Mouse (Mus musculus) spleen, adult 18-20 months (tissue): ENCODE data around the gene Serpine1.
A peak's percentile ranks its signal among the peaks of the same experiment; 100 is the strongest.

ENCODE experiments used
- DNase-seq, 2 experiments: peaks; one replicate each; pipeline ENCODE4 v3.0.0; 2022; ENCODE audit warnings: mixed read lengths in 2 of 2

Serpine1 gene

DNA sequence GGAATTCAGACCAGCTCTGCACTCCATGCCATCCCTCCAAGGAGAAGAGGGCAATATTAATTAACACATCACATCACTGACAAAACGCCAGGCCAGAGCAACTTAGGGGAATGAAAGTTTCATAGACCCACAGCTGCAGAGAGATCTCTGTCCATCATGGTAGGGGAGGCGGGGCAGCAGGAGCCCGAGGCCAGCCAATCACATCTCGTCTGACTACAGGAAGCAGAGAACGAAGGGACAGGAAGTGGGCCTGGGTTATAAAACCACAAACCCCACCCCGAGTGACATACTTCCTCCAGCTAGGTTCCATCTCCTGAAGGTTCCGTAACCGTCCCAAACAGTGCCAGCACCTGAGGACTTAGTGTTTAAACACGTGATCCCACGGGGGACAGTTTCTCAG, 23.1 kb upstream of the Serpine1 start:
- DNase-seq: no peak

DNA sequence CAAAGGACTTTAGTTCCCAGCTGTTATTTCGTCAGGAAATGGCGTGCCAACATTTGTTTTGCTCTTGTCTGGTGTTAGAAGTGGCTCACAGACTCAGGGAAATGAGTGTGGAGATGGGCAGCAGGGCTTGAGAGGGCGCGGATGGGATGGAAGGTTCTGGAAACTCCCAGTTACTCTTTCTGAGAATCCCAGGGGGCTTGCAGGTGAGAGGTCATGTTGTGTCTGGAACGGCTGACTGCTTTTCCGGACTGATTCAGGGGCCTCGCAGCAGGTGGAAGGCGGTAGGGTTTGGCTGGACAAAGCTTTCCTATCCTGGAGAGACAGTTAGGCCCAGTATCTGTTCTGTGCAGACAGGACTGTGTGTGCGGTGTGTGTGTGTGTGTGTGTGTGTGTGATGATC, 21.7 kb upstream of the Serpine1 start:
- no peak for DNase-seq

DNA sequence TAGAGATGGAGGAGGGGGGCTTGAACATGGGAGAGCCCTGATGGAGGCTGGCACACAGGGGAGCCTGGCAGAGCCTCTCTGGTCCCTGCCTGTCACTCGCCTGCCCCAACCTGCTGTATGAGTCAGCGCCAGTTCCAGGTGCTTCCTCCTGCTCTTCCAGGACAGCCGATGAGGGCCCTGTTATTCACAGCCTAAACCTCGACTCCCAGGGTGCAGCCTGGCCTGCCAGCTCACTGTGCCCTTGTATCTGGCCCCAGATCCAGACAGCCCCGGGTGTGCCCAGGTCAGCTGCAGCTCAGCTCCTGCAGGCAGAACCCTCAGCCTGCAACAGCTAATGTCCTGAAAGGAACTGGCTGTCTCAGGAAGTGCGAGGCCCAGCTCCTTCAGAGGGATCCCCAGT, 19.5 kb upstream of the Serpine1 start:
- no peak for DNase-seq

DNA sequence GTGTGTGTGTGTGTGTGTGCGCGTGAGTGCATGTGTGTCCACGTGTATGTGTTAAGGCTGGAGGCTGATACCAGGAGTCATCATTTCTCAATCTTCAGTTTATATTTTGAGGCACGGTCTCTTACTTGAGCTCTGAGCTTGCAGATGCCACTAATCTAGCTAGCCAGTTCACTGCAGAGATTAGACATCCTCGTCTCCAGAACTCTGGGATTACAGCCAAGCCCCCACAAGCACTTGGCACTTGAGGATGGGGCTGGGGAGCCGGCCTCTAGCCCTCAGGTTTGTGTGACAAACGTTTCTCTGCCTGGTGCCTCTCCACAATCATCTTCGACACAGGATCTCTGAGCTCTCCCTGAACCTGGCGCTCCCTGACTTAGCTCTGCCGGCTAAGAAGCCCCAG, 18.8 kb upstream of the Serpine1 start:
- DNase-seq: no peak

DNA sequence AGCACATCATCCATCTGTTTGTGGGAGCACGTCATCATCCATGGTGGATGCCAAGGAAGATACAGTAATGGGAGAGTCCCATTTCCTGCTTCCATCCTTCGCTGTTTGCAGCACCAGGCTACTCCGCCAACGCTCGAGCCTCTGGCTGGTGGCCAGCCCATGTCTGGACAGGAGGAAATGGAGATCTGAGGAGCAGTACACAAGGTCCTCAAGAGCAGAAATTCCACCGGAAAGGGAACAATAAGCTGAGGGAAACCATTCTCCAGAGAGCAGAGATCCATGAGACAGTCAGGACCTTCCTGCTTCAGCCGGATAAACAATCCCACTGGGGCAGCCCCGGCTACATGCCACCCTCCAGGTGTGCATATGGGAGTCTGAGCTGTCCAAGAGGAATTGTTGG, 15.3 kb upstream of the Serpine1 start:
- DNase-seq: no peak

DNA sequence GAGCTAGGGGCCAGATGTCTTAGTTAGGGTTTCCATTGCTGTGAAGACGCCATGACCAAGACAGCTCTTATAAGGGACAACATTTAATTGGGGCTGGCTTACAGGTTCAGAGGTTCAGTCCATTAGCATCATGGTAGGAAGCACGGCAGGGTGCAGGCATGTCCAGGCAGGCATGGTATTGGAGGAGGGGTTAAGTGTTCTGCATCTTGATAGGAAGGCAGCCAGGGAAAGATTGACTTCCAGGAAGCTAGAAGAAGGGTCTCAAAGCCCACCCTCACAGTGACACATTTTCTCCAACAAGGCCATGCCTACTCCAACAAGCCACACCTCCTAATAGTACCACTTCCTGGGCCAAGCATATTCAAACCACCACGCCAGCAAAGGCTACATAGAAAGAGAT, 13.7 kb upstream of the Serpine1 start:
- no peak for DNase-seq

DNA sequence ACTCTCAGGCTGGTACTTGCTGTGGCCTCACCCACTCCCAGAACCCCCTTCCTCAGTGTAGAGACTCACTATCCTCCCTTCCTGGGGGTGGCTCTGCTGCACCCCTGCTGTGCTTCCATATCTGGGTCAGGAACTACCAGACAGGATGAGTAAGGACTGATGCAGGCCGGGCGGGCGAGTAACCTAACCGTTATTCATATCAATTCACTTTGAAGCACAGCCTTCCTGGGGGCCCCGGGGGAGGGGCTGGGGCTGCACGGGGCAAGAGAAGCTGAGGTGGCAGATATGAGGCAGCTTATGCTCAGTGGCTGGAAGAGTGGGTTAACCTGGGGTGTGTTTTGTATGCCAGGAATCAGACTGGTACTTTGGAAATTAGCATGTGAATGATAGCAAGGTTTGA, 13.0 kb upstream of the Serpine1 start:
- DNase-seq: no peak

DNA sequence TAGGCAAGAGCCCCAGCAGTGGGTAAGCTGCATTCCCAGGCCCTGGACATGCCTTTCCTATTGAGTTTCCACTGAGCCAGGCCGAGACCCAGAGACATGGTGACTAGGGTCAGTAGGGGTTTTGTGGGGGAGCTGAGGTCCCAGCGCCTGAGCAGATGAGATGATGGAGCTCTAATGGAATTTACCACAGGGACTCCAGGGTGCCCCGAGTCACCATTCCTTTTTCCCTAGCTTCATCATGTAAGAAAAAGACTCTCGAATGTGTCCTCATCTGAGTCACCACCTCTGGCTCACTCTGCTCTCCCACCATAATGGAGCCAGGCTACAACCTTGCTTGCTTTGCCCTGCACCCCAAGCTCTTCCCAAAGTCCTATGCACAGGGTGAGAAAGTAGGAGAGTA, 11.0 kb upstream of the Serpine1 start:
- no peak for DNase-seq

DNA sequence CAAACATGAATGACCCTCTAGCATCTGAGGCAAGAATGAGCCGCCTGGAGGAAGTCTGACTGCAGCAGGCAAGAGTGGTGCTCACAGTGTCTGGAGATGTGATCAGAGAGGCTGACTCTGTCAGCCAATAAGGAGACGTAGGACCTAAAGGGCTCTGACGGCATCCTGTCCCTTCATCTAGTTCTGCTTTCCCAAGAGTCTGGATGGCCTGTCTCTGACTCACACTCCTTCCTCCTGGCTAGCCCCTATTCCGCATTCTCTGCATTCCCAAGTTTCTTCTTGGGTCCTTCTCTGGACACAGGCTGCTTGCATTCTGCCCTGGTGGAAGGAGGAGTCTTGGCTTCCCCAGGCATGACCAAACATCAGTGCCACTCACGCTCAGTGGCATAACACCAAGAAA, 7.8 kb upstream of the Serpine1 start:
- DNase-seq: no peak

DNA sequence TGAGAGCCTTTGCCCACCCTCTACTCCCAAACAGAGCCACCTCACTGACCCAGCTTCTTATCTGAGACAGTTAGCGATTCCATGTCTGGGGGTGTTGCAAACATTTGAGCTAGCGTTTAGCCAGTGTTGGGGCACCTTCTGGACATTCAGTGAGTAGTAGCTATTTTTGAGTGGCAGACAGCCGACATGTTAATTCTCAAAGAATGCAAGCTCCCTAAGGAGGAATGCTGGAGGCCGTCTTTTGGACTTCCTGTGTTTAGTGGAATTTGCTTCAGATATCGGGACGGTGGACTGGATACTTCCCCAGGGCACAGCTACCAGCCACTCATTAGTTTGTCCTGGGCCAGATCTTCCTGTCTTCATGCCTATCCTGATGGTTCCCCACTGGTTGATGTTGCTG, 6.5 kb upstream of the Serpine1 start:
- DNase-seq: no peak

DNA sequence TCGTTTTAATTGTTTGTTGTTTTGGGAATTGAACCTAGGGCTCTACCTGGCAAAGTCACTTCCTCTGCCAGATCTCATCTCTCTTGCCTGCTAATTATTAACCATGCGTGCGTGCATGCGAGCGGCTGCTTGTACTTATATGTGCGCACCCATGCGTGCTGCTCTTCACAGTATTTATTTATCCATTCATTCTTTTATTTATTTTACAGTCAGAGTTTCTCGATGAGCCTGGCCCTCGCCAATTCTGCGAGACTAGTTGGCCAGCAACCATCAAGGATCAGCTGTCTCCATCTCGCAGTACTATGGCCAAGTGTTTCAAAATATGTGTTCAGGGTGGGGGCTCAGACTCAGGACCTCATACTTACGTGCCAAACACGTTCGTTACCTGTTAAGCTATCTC, 6.0 kb upstream of the Serpine1 start:
- DNase-seq: no peak

DNA sequence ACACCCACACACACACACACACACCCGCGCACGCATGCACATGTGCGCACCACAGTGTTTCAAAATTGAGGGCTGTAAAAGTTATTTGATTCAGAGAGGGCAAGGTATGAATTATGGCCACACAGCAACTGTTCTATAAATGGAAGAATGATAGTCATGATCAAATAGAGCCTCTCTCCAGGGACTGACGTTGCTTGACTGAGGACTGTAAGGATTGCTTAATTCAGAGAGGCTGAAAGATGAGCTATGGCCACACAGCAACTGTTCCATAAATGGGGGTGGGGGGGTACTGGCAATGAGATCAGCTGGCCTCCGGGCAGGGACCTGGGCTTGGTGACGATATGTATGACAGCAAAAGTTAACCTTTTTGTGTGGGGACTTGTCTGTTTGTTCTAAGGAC, 5.1 kb upstream of the Serpine1 start:
- DNase-seq: no peak

DNA sequence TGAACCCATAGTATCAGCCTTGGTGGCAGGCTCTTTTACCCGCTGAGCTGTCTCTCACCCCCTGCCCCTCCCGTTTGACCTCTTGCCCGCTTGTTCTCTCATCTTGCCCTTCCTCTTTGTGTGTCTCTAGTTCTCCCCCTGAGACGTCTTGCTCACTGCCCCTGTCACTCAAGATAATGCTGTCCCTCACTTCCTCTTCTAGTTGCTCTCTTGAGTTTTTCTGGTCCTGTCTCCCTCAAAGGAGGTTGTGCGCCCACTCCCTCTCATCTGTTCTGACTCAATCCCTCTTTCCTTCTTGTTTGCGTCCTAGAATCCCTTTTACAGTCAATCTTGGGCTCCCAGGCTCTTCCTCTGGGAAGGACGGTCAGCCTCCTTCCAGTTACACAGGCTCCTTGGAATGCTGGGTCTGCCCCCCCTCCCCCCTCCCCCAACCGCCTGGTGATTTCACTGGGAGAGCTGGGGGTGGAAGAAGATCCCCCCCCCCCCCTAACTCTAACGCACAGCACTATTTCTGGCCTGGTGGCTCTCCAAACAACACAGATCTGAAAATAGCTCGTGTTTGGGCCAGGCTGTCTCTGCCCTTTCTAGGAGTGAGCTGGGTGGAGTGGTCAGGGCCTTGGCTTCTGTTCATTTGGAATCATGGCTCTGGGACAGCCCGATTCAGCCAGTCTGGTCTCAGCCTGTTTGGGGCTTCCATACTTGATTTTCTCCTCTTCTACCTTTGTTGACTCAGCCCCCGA, 4.3 kb upstream of the Serpine1 start:
- peak; percentile 20 to 21 for DNase-seq

DNA sequence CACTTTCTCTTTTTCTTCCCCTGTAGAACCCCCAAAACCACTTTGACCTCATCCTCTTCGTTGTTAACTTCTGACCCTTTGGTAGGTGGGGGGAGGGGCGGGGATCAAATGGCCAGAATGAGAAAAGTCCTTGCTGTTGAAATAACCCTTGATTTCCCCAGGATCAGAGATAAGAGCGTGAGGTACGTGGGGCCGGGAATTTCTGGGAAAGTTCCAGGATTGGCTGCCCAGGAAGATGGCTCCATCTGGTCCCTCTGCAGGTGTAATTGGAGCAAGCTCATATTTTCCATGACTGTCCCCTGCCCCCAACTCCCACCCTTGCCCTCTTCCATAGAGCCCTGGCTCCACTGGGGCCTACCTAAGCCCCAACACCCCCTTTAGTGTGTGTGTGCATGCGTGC, 3.7 kb upstream of the Serpine1 start:
- no peak for DNase-seq

DNA sequence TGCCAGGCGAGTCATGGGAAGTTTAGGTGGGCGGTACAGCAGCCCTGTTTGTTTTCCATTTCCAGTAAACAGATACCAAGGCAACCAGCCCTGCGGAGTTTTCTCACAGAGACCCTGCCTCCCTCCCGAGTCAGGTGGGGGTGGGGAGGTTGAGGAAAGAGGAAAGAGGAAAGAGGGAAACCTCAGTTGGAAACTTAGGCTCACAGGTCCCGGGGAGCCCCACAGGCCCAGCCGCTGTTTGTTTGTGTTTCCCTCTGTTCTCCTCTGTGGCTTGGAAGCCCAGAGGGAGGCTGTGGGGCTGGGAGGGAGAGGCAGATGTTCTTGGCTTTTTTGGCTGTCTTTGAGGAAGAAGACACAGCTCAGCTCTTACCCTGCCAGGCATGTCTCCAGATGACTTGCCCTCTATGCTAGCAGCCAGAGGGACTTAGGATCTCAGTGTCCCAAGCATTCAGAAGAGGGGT, 2.2 kb upstream of the Serpine1 start:
- DNase-seq: no peak

DNA sequence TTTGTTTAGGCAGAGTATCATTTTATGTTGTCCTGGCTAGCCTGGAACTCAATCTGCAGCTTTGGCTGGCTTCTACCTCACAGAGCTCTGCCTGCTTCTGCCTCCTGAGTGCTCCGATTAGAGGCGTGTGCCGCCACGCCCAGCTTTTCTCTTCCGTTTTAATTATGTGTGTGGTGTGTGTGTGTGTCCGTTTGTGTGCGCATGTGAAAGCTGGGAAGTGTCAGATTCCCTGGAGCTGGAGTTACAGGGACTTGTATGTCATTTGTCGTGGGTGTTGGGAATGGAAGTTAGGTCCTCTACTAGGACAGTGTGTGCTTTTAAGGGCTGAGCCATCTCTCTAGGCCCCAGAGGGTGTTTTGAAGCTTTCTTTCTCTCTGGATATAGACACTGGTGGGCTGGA, 1.1 kb upstream of the Serpine1 start:
- DNase-seq: no peak

DNA sequence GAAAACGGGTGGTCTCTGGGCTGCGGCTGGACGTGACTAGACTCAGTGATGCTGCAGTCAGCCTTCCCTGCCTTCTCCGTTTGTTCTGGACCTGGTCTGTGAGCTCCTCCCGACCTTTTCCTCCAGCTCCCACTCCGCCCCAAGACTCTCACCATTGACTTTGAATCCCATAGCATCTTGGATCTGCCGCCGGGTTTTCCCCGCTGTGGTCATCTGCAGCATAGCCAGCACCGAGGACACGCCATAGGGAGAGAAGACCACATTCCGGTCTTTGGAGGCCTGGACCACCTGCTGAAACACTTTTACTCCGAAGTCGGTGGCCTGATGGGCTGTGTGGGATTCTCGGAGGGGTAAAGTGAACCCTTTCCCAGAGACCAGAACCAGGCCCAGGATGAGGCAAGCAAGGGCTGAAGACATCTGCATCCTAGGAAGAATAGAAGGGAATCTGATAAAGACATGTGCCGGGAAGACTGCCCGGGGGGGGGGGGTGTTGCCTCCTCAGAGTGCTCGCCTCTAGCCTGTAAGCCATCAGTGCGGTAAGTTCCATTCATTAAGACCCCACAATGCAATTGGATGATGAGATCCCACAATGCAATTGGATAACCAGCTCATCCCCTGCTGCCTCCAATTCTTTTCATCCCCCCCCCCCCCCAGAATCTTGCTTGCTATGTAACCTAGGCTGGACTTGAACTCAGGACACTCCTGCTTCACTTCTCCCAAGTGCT, 1.0 kb downstream of the Serpine1 start:
- no peak for DNase-seq

DNA sequence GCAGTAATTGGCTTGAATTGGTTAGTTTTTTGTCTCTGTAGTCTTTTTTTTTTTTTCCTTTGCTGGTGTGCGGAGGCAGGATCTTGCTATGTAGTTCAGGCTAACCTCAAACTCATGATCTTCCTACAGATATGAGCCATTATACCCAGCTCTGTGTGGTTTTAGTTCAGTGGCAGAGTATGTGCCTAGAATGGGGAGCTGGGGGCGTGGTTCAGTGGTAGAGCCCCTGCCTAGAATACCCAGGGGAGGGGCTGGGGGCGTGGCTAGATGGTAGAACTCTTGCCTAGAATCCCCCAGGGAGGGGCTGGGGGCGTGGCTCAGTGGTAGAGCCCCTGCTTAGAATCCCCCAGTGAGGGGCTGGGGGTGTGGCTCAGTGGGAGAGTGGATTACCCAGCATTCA, 3.4 kb downstream of the Serpine1 start:
- no peak for DNase-seq

DNA sequence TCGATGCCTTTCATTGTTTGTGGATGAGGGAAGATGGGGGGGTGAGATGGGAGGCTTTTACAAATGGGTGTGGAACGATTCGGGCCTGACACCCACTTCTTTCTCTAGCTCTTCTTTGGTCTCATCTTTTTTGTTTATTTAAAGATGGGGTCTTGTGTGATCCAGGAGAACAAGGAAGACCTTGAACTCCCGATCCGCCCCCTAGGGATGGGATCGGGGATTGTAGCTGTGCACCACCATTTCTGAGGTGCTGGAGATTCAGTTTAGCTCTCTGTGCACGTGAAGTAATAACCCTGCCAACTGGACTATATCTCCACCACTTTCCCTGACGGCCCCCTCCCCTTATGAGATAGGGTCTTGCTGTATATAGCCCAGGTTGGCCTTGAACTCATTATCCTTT, 6.1 kb downstream of the Serpine1 start:
- DNase-seq: no peak

DNA sequence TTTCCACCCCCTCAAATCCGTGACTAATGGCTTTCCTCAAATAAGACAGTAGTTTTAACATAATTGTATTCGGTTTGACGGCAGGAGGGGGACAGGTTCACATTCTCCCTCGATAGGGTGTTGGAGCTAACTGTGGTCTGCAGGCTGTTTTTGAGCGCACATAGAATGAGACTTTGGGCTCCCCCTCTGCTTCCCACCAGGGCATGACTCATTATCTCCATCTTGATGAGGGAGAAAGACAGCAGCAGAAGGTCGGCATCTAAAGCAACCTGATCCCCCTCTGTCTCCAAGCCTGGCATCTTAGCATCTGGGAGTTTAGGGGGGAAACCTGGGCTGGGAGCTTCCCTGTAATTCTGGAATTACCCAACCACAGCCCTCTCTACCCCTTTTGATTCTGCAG, 6.6 kb downstream of the Serpine1 start:
- no peak for DNase-seq

DNA sequence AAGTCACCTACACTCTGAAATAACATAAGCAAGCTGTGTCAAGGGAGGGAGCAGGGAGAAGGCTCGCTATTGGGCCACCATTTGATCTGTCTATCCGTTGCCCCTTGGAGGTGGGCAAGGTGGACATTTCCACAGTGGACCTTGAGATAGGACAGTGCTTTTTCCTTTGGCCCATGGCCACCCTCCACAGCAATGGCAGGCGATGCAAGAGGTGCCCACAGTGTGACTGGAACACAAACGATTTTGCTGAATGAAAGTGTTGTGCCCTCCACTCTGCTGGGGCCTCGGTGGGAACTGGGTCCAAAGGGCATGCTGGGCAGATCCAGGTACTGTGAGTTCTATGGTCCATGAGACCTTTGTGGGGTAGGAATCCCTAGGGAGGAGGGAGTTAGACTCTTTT, 9.5 kb downstream of the Serpine1 start:
- DNase-seq: no peak

DNA sequence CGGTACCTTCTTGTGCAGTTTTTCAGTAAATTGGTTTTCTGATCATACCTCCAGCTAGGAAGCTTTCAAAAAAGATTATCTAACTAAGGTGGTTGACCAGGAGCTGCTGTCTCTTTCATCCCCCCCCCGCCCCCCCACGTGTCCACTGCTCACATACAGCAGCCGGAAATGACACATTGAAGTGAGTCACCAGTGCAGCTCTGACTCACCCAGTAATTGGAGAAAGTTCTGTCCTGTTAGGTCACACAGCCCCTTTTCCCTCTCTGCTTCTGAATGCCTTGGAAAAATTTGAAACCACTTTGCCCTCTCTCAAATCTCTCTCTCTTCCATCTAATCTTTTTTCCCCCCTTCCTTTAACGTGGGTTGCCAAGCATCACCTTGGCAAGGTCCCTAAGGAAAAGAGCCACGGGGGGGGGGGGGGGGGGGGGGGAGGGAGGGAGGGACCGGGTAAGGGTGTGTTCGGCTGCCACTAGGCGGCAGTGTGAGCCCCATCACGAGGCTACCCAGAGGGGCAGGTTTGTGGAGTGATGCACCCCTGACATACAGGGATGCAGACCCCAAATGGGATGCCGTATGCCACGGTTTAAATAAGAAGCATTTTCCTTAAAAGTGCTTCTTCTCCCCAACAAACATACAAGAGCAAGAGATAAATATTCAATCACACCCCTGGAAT, 10.1 kb downstream of the Serpine1 start:
- peak in 1 of 2 experiments; percentile 50 for DNase-seq

DNA sequence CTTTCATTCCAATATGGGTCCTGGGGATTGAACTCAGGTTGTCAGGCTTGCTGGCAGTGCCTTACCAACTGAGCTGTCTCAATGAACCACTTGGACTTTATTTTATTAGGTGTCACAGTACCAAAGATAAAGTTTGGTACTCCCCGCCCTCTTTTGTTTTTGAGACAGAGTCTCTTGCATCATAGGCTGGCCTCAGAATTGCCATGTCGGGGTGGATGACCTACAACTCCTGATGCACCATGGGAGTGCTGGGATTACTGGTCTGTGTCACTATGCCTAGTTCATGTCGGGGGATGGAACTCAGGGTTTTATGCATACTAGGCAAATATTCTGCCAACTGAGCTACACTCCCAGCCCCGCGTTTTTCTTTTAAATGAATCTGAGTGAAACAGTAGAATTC, 17.2 kb downstream of the Serpine1 start:
- DNase-seq: no peak

DNA sequence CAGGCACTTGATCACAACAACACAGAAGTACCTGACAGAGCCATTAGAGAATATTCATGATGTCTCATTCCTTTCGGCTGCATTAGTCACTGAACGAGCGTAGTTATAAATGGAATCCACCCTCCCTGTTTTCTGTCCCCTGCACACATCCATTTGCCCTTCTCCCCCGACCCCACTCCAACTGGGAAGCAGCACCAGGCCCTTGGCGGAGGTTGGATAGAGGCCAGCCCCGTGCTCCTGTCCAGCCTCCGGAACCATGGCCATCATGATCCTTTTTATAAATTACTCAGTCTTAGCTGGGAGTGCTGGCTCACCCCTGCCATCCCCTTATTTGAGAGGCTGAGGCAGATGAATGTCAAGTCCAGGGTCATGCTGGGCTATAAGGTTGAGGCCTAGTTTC, 17.8 kb downstream of the Serpine1 start:
- DNase-seq: no peak
